Mouse (Mus musculus): ENCODE data around the gene Mprip. TPM values are rescaled to one million over a fixed set of nuclear protein-coding genes. Genes with fewer than 3 reads are reported as not detected.

Gene Mprip
- polyA plus RNA-seq, 1 experiment from 2014 or later, result 77.4 TPM

- H3K9me3 ChIP-seq, result no peaks in the 10 kb centered on the region
- H3K27me3 ChIP-seq, result no peaks in the 10 kb centered on the region
- H3K9ac ChIP-seq (replicated peaks), result no peak overlapping the region
- H3K36me3 ChIP-seq, result peaks cover 80% of the 10 kb centered on the region
- no peak overlapping the region for H3K27ac ChIP-seq (replicated peaks)
- H3K4me2 ChIP-seq (replicated peaks), result no peak overlapping the region
- H3K4me3 ChIP-seq, result no peak overlapping the region
- WGBS, result 91% methylated on average over 10 of the region's 10 CpGs
- H3K4me1 ChIP-seq, result no peaks in the 10 kb centered on the region
- no peak for ATAC-seq (replicated peaks)
These were observed 139.3 kb downstream of the Mprip start for GRCm38 (mm10) chr11:59800412-59800811.

- Histone ChIP-seq H3K9ac (replicated peaks) (no peak overlapping the region), H3K4me3 (no peak overlapping the region), H3K27me3 (no peaks in the 10 kb centered on the region), H3K9me3 (no peaks in the 10 kb centered on the region), H3K36me3 (peaks cover 84% of the 10 kb centered on the region), H3K4me1 (no peaks in the 10 kb centered on the region), H3K4me2 (replicated peaks) (no peak overlapping the region), H3K27ac (replicated peaks) (no peak overlapping the region)
- ATAC-seq (replicated peaks), result no peak
- WGBS, result 96% methylated on average over 8 of the region's 8 CpGs
These were observed 140.8 kb downstream of the Mprip start for GRCm38 (mm10) chr11:59801881-59802280.

GRCm38 (mm10) chr11:59803516-59803915 lies 142.4 kb downstream of the Mprip start:
- no peak overlapping the region for H3K4me3 ChIP-seq
- no peak for ATAC-seq (replicated peaks)
- peaks cover 3% of the 10 kb centered on the region for H3K4me1 ChIP-seq
- H3K9me3 ChIP-seq, result no peaks in the 10 kb centered on the region
- no peaks in the 10 kb centered on the region for H3K27me3 ChIP-seq
- 92% methylated on average over 14 of the region's 14 CpGs for WGBS
- H3K27ac ChIP-seq (replicated peaks), result no peak overlapping the region
- H3K9ac ChIP-seq (replicated peaks), result no peak overlapping the region
- peaks cover 81% of the 10 kb centered on the region for H3K36me3 ChIP-seq
- no peak overlapping the region for H3K4me2 ChIP-seq (replicated peaks)

GRCm38 (mm10) chr11:59804409-59805110 lies 143.5 kb downstream of the Mprip start:
- Histone ChIP-seq H3K4me2 (replicated peaks) (no peak overlapping the region), H3K9me3 (no peaks in the 10 kb centered on the region), H3K4me3 (no peak overlapping the region), H3K27ac (replicated peaks) (no peak overlapping the region), H3K27me3 (no peaks in the 10 kb centered on the region), H3K9ac (replicated peaks) (no peak overlapping the region), H3K4me1 (peaks cover 10% of the 10 kb centered on the region), H3K36me3 (peaks cover 70% of the 10 kb centered on the region)
- WGBS, result 92% methylated on average over 22 of the region's 22 CpGs
- ATAC-seq (replicated peaks), result no peak

GRCm38 (mm10) chr11:59805256-59805655 lies 144.2 kb downstream of the Mprip start:
- Histone ChIP-seq H3K4me3 (no peak overlapping the region), H3K27ac (replicated peaks) (no peak overlapping the region), H3K9me3 (no peaks in the 10 kb centered on the region), H3K4me2 (replicated peaks) (no peak overlapping the region), H3K9ac (replicated peaks) (no peak overlapping the region), H3K27me3 (no peaks in the 10 kb centered on the region), H3K36me3 (peaks cover 63% of the 10 kb centered on the region), H3K4me1 (peaks cover 10% of the 10 kb centered on the region)
- 100% methylated on average over 1 of the region's 1 CpGs for WGBS
- no peak for ATAC-seq (replicated peaks)

- H3K27me3 ChIP-seq, result no peaks in the 10 kb centered on the region
- 96% methylated on average over 2 of the region's 2 CpGs for WGBS
- no peak overlapping the region for H3K27ac ChIP-seq (replicated peaks)
- H3K9ac ChIP-seq (replicated peaks), result no peak overlapping the region
- no peak overlapping the region for H3K4me3 ChIP-seq
- H3K9me3 ChIP-seq, result no peaks in the 10 kb centered on the region
- H3K4me1 ChIP-seq, result peaks cover 10% of the 10 kb centered on the region
- ATAC-seq (replicated peaks), result no peak
- no peak overlapping the region for H3K4me2 ChIP-seq (replicated peaks)
- H3K36me3 ChIP-seq, result peaks cover 59% of the 10 kb centered on the region
These were observed 144.6 kb downstream of the Mprip start for GRCm38 (mm10) chr11:59805656-59806055.

GRCm38 (mm10) chr11:59808170-59808960 lies 147.3 kb downstream of the Mprip start:
- H3K27me3 ChIP-seq, result no peaks in the 10 kb centered on the region
- H3K4me1 ChIP-seq, result peaks cover 12% of the 10 kb centered on the region
- ATAC-seq (replicated peaks), result no peak
- H3K9ac ChIP-seq (replicated peaks), result peak overlapping the region; percentile 99
- peaks cover 34% of the 10 kb centered on the region for H3K36me3 ChIP-seq
- H3K9me3 ChIP-seq, result no peaks in the 10 kb centered on the region
- 0 out of 2 replicates have a peak overlapping the region, but pooled peaks have one; percentile 100 for H3K27ac ChIP-seq (replicated peaks)
- peak overlapping the region; percentile 86 for H3K4me3 ChIP-seq
- WGBS, result 72% methylated on average over 14 of the region's 14 CpGs
- peak overlapping the region; percentile 77 for H3K4me2 ChIP-seq (replicated peaks)

- Histone ChIP-seq H3K36me3 (peaks cover 26% of the 10 kb centered on the region), H3K4me1 (peaks cover 12% of the 10 kb centered on the region), H3K4me2 (replicated peaks) (peak overlapping the region; percentile 77), H3K4me3 (peak overlapping the region; percentile 86), H3K9me3 (no peaks in the 10 kb centered on the region), H3K27me3 (no peaks in the 10 kb centered on the region), H3K27ac (replicated peaks) (peak overlapping the region; percentile 100), H3K9ac (replicated peaks) (peak overlapping the region; percentile 99)
- ATAC-seq (replicated peaks), result peak; percentile 36
- WGBS, result under 1% methylated on average over 15 of the region's 15 CpGs
These were observed 148.1 kb downstream of the Mprip start for GRCm38 (mm10) chr11:59809071-59809669.

GRCm38 (mm10) chr11:59809670-59810474 lies 148.8 kb downstream of the Mprip start, which contains the start of gene Flcn:
Gene Flcn, minus strand, starts transcription at chr11:59810016.
- ATAC-seq (replicated peaks), result peak; percentile 98
- H3K36me3 ChIP-seq, result peaks cover 20% of the 10 kb centered on the region
- H3K27ac ChIP-seq (replicated peaks), result peak within 1 kb of the TSS; percentile 100
- H3K27me3 ChIP-seq, result no peaks in the 10 kb centered on the region
- H3K4me3 ChIP-seq, result peak within 1 kb of the TSS; percentile 86
- peaks cover 12% of the 10 kb centered on the region for H3K4me1 ChIP-seq
- peak within 1 kb of the TSS; percentile 99 for H3K9ac ChIP-seq (replicated peaks)
- H3K4me2 ChIP-seq (replicated peaks), result peak within 1 kb of the TSS; percentile 77
- no peaks in the 10 kb centered on the region for H3K9me3 ChIP-seq
- under 1% methylated on average over 52 of the region's 52 CpGs for WGBS

- WGBS, result 64% methylated on average over 14 of the region's 14 CpGs
- no peak; the same call in 1 of the 2 replicates for ATAC-seq (replicated peaks)
- peak overlapping the region; percentile 86 for H3K4me3 ChIP-seq
- H3K4me2 ChIP-seq (replicated peaks), result peak overlapping the region; percentile 77
- H3K27me3 ChIP-seq, result no peaks in the 10 kb centered on the region
- peak overlapping the region; percentile 100 for H3K27ac ChIP-seq (replicated peaks)
- peaks cover 12% of the 10 kb centered on the region for H3K4me1 ChIP-seq
- no peaks in the 10 kb centered on the region for H3K9me3 ChIP-seq
- H3K9ac ChIP-seq (replicated peaks), result peak overlapping the region; percentile 99
- peaks cover 19% of the 10 kb centered on the region for H3K36me3 ChIP-seq
These were observed 149.5 kb downstream of the Mprip start for GRCm38 (mm10) chr11:59810480-59811158.

GRCm38 (mm10) chr11:59811211-59811610 lies 150.1 kb downstream of the Mprip start:
- Histone ChIP-seq H3K36me3 (peaks cover 18% of the 10 kb centered on the region), H3K4me3 (no peak overlapping the region), H3K27me3 (no peaks in the 10 kb centered on the region), H3K27ac (replicated peaks) (no peak overlapping the region), H3K9me3 (no peaks in the 10 kb centered on the region), H3K9ac (replicated peaks) (no peak overlapping the region), H3K4me1 (peaks cover 12% of the 10 kb centered on the region), H3K4me2 (replicated peaks) (no peak overlapping the region)
- ATAC-seq (replicated peaks), result no peak
- 87% methylated on average over 4 of the region's 4 CpGs for WGBS

All from forebrain, embryonic 15.5 days (tissue).